27 mouse cellular contexts compared by ENCODE assay signal in the genomic region with DNA sequence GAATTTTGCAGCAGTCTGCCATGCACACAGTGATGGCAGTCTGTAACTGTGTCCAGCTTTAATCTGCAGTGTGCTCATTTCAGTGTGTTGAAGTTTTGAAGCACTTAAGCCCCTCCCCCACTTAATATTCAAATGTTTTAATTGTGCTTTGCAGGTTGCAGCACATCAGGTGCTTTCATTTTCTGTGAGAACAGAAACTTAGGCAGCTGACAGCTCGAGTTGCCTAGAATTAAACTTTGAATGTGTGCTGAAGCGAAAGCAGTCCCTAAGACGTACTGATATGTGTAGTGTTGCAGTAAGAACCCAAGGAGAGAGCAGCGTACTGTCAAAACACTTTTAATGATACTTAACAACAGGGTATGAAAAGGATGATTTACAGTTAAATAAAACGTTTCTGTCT. TPM values are rescaled to one million over a fixed set of nuclear protein-coding genes. Genes with fewer than 3 reads are reported as not detected.
DNase-seq lines count a peak whose midpoint lies in the region; ATAC-seq and TF ChIP-seq lines count a peak whose summit lies in the region.
"Had no signal": no experiment of that assay in that cellular context is flagged by ENCODE, and none has a peak within 500 bp of the region (broad histone marks: within the 10 kb centered on the region; RNA-seq: fewer than 3 reads in every experiment).

No protein-coding gene starts in this region.

- 50% methylated on average over 5 of the region's 5 CpGs for WGBS in lung, postnatal 0 days
- 41% methylated on average over 5 of the region's 5 CpGs for WGBS in lung, adult 2 months
- WGBS in hindbrain, embryonic 13.5 days = 80% methylated on average over 5 of the region's 5 CpGs

- no peak for DNase-seq in gastrocnemius, adult 2 months
- DNase-seq in gastrocnemius, adult 18-20 months (ENCODE audit: low spot score) = no peak
- DNase-seq in lung, postnatal 0 days (ENCODE audit: low spot score) = no peak
- no peak for DNase-seq in lung, adult 2 months
- peak; percentile 71 for DNase-seq in induced T-regulatory cell, adult 2 months (ENCODE audit: low read depth)
- DNase-seq: adrenal gland, adult 8-10 months; cerebellum, adult 8-10 months; cerebellum, postnatal 25 days; gastrocnemius, postnatal 36 days; heart, postnatal 10 days; kidney, adult 8-10 months; kidney, postnatal 4 days; left cerebral cortex, postnatal 4 days; liver, postnatal 0 days; right cerebral cortex, adult 18-20 months; right cerebral cortex, postnatal 4 days had no signal

- no peak for ATAC-seq in lung, postnatal 0 days
- no peak for ATAC-seq in hindbrain, embryonic 13.5 days (ENCODE audit: low FRiP score)
- ATAC-seq in megakaryocyte-erythroid progenitor cell, adult 5-6 weeks (replicated peaks; ENCODE audit: low FRiP score, low TSS enrichment, poor library complexity, severe bottlenecking) = no peak
- ATAC-seq: liver, embryonic 12.5 days; liver, postnatal 0 days; midbrain, embryonic 16.5 days had no signal

- peak overlapping the region; percentile 70; the same call in 1 of the 2 replicates for H3K27ac ChIP-seq in gastrocnemius, adult 2 months
- H3K27ac ChIP-seq in lung, postnatal 0 days (ENCODE audit: low read length) = peak overlapping the region; percentile 54; the same call in 1 of the 2 replicates
- no peak overlapping the region for H3K27ac ChIP-seq in hindbrain, embryonic 13.5 days
- H3K27ac ChIP-seq: forebrain, embryonic 13.5 days; heart, embryonic 13.5 days; hindbrain, embryonic 15.5 days; intestine, embryonic 15.5 days; kidney, postnatal 0 days; liver, embryonic 12.5 days; midbrain, embryonic 10.5 days; neural tube, embryonic 12.5 days had no signal

- H3K4me3 ChIP-seq in gastrocnemius, adult 2 months = no peak overlapping the region
- no peak overlapping the region for H3K4me3 ChIP-seq in lung, postnatal 0 days (ENCODE audit: low read depth, low read length)
- no peak overlapping the region for H3K4me3 ChIP-seq in lung, adult 2 months (replicated peaks; ENCODE audit: extremely low read depth, low read depth, low read length)
- no peak overlapping the region for H3K4me3 ChIP-seq in hindbrain, embryonic 13.5 days
- H3K4me3 ChIP-seq: forebrain, embryonic 13.5 days; heart, embryonic 13.5 days; hindbrain, embryonic 15.5 days; intestine, embryonic 15.5 days; liver, embryonic 12.5 days; midbrain, embryonic 10.5 days; neural tube, embryonic 12.5 days had no signal

- no peak overlapping the region for H3K9ac ChIP-seq in lung, postnatal 0 days (replicated peaks; ENCODE audit: low read depth)
- no peak overlapping the region for H3K9ac ChIP-seq in hindbrain, embryonic 13.5 days
- H3K9ac ChIP-seq: forebrain, embryonic 13.5 days; heart, embryonic 13.5 days; hindbrain, embryonic 15.5 days; intestine, embryonic 15.5 days; liver, embryonic 12.5 days; liver, postnatal 0 days; neural tube, embryonic 12.5 days had no signal

- 0 out of 2 replicates have a peak, but pooled peaks cover 11% of the 10 kb centered on the region for H3K36me3 ChIP-seq in lung, postnatal 0 days (ENCODE audit: insufficient read depth, low read length)
- H3K36me3 ChIP-seq in hindbrain, embryonic 13.5 days = peaks cover 36% of the 10 kb centered on the region

- H3K4me1 ChIP-seq in lung, postnatal 0 days (ENCODE audit: insufficient read depth, low read depth, low read length) = no peaks in the 10 kb centered on the region
- peaks cover 13% of the 10 kb centered on the region for H3K4me1 ChIP-seq in lung, adult 2 months (ENCODE audit: control insufficient read depth, insufficient read depth, low read length)
- H3K4me1 ChIP-seq in hindbrain, embryonic 13.5 days (replicated peaks) = no peaks in the 10 kb centered on the region
- H3K4me1 ChIP-seq: forebrain, embryonic 13.5 days; hindbrain, embryonic 15.5 days; intestine, embryonic 15.5 days; midbrain, embryonic 10.5 days had no signal

- H3K9me3 ChIP-seq in lung, postnatal 0 days (ENCODE audit: low read length) = no peaks in the 10 kb centered on the region
- no peaks in the 10 kb centered on the region for H3K9me3 ChIP-seq in hindbrain, embryonic 13.5 days
- H3K9me3 ChIP-seq: forebrain, embryonic 13.5 days; heart, embryonic 13.5 days; hindbrain, embryonic 15.5 days; intestine, embryonic 15.5 days; liver, embryonic 12.5 days; midbrain, embryonic 10.5 days; neural tube, embryonic 12.5 days had no signal

- intact Hi-C loops in gastrocnemius, adult 2 months (cut with DNase I) = loop anchor here (10.0 kb wide), 1 partner anchor 102 kb away; the partner anchor contains the start of gene Itga2

- TF ChIP-seq CTCF in gastrocnemius, adult 2 months (IDR thresholded peaks at IDR 0.05) = no peak
- TF ChIP-seq CTCF in lung, postnatal 0 days (IDR thresholded peaks at IDR 0.05) = no peak
- no peak for TF ChIP-seq CTCF in lung, adult 2 months (IDR thresholded peaks at IDR 0.05; ENCODE audit: insufficient read depth, low read length)

- no peak for TF ChIP-seq POLR2A in lung, adult 2 months (IDR thresholded peaks at IDR 0.05; ENCODE audit: borderline replicate concordance, extremely low read depth, low read depth, low read length)

- TF ChIP-seq EP300 in lung, postnatal 0 days (IDR thresholded peaks at IDR 0.05) = no peak

- H3K4me2 ChIP-seq in lung, postnatal 0 days (replicated peaks; ENCODE audit: low read depth, low read length) = no peak overlapping the region
- H3K4me2 ChIP-seq in hindbrain, embryonic 13.5 days = no peak overlapping the region
- H3K4me2 ChIP-seq: forebrain, embryonic 13.5 days; heart, embryonic 13.5 days; hindbrain, embryonic 15.5 days; intestine, embryonic 15.5 days; liver, embryonic 12.5 days; neural tube, embryonic 12.5 days had no signal

- H3K27me3 ChIP-seq in lung, postnatal 0 days (replicated peaks; ENCODE audit: insufficient read depth, low read length) = no peaks in the 10 kb centered on the region
- no peaks in the 10 kb centered on the region for H3K27me3 ChIP-seq in hindbrain, embryonic 13.5 days
- H3K27me3 ChIP-seq: forebrain, embryonic 13.5 days; heart, embryonic 13.5 days; hindbrain, embryonic 15.5 days; intestine, embryonic 15.5 days; liver, embryonic 12.5 days; neural tube, embryonic 12.5 days had no signal

RNA-seq across cellular contexts. Expression of gene Mocs2, which starts 14.7 kb away (rescaled TPM):
- total RNA-seq in gastrocnemius, adult 2 months (2021) = 10 to 100 TPM; 45.7 to 51.6 TPM
- total RNA-seq in gastrocnemius, adult 18-20 months (2021) = 10 to 100 TPM; 40.3 to 49.3 TPM
- polyA plus RNA-seq in lung, postnatal 0 days (2015; fragmentation: Nextera tagmentation; extraction: Ambion mirVana) = 99.7 and 108 TPM in 2 replicates
- polyA plus RNA-seq in lung, adult 2 months (2012; rRNA removed) = 8.6 and 17.5 TPM in 2 replicates
- 108 and 115 TPM in 2 replicates for polyA plus RNA-seq in hindbrain, embryonic 13.5 days (2015; fragmentation: Nextera tagmentation; extraction: Ambion mirVana)
- total RNA-seq in megakaryocyte-erythroid progenitor cell, adult 5-6 weeks (2014; fragmentation: Nextera tagmentation) = 29.6 and 32.4 TPM in 2 replicates
- total RNA-seq in megakaryocyte-erythroid progenitor cell, adult 5-6 weeks (2017) = 40.1 and 42.4 TPM in 2 replicates
